Mouse (Mus musculus): ENCODE measurements around the gene Cotl1.

DNA sequence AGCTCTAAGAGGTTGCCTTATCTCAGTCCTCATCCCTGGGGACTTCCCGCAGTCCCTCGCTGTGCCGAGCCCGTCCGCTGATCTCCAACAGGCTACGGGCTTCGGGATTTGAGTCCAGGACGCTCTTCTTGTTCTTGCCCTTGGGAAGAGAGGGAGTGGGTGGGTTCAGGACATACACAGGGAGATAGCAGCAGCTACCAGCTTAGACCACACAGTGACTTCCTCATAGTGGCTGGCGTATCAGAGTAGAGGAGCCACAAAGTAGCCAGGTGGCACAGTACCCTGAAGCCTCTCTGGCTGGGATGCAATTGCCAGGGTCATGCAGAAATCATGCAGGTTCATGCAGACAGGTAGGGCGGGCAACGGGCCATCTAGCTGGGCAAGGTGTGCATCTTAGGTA is 78.7 kb downstream of the Cotl1 start:
- TF ChIP-seq EP300 (IDR thresholded peaks at IDR 0.05; ENCODE audit: low read depth) (no peak), CTCF (IDR thresholded peaks at IDR 0.05; ENCODE audit: low read depth) (no peak)
